Mouse (Mus musculus): ENCODE measurements around the gene Gm9999. TPM values are rescaled to one million over a fixed set of nuclear protein-coding genes. Genes with fewer than 3 reads are reported as not detected.

Gene Gm9999
- total RNA-seq (2023), result not detected

GRCm38 (mm10) chr7:46983280-46983679 is at the start of gene Gm9999:
TSS of gene Gm9999 (plus strand) at chr7:46983580.

GRCm38 (mm10) chr7:46957831-46958691 is 25.3 kb upstream of the Gm9999 start, which contains the start of gene Uevld:
TSS of gene Uevld (minus strand) at chr7:46958527.

GRCm38 (mm10) chr7:47008168-47008993 is 25.0 kb downstream of the Gm9999 start, which contains the start of gene Spty2d1:
TSS of gene Spty2d1 (minus strand) at chr7:47008411.

Other genes starting within 250 kb of the Gm9999 start
- gene Saa1, start 240.6 kb upstream of the Gm9999 start, total RNA-seq (2023), result not detected
- not detected for gene Saa2, start 231.8 kb upstream of the Gm9999 start, total RNA-seq (2023)
- 41.2 TPM for gene Hps5, start 187.5 kb upstream of the Gm9999 start, total RNA-seq (2023)
- gene Gtf2h1, start 187.5 kb upstream of the Gm9999 start, total RNA-seq (2023), result 61.1 TPM
- gene Ldha, start 142.1 kb upstream of the Gm9999 start, total RNA-seq (2023), result 259 TPM
- gene Ldhc, start 122.4 kb upstream of the Gm9999 start, total RNA-seq (2023), result not detected
- gene Tsg101, start 63.6 kb upstream of the Gm9999 start, total RNA-seq (2023), result 67.9 TPM
- gene Uevld, start 25.1 kb upstream of the Gm9999 start, total RNA-seq (2023), result 7.9 TPM
- gene Spty2d1, start 24.8 kb downstream of the Gm9999 start, total RNA-seq (2023), result 74.3 TPM
- 5.9 TPM for gene Tmem86a, start 67.0 kb downstream of the Gm9999 start, total RNA-seq (2023)
- gene Ptpn5, start 150.1 kb downstream of the Gm9999 start, total RNA-seq (2023), result 0.35 TPM
- not detected for gene Mrgpra6, start 221.3 kb downstream of the Gm9999 start, total RNA-seq (2023)

Data from CD4-positive naive resting alpha-beta T cell, adult 76 days (primary cell).